Mouse (Mus musculus) testis, adult 2 months (tissue): ENCODE measurements around the gene Hmgcll1. TPM values are rescaled to one million over a fixed set of nuclear protein-coding genes. Genes with fewer than 3 reads are reported as not detected.
A peak's percentile ranks its signal among the peaks of the same experiment; 100 is the strongest.

Source experiments
- H3K27ac ChIP-seq: fragments of 200-500 bp; 2 replicates; pipeline ENCODE4 v1.5.1; 2012; ENCODE audit warnings: low read depth, low read length; ENCODE audit not compliant: control insufficient read depth, insufficient read depth
- H3K27me3 ChIP-seq: fragments of 200-500 bp; 2 replicates; pipeline ENCODE4 v1.6.1; 2012; ENCODE audit warnings: mild to moderate bottlenecking, low read length, moderate library complexity; ENCODE audit not compliant: control insufficient read depth, insufficient read depth
- H3K36me3 ChIP-seq: fragments of 200-500 bp; 2 replicates; pipeline ENCODE4 v1.6.1; 2012; ENCODE audit warnings: mild to moderate bottlenecking, low read length; ENCODE audit not compliant: control insufficient read depth, insufficient read depth
- H3K4me1 ChIP-seq: fragments of 200-500 bp; 2 replicates; pipeline ENCODE4 v1.6.1; 2012; ENCODE audit warnings: low read length; ENCODE audit not compliant: control insufficient read depth, insufficient read depth
- H3K4me3 ChIP-seq: fragments of 200-500 bp; 2 replicates; pipeline ENCODE4 v1.5.1; 2012; ENCODE audit warnings: low read depth, mild to moderate bottlenecking, low read length, moderate library complexity, mixed read lengths; ENCODE audit not compliant: control insufficient read depth
- CTCF ChIP-seq: fragments of 200-500 bp; IDR thresholded peaks from 2 replicates; pipeline ENCODE4 v1.5.1; 2012; ENCODE audit warnings: low read depth, mild to moderate bottlenecking, inconsistent platforms, low read length, moderate library complexity; ENCODE audit not compliant: control insufficient read depth, insufficient read depth, insufficient replicate concordance
- POLR2A ChIP-seq: fragments of 200-500 bp; IDR thresholded peaks from 2 replicates; pipeline ENCODE4 v1.6.1; 2012; ENCODE audit warnings: low read depth, mild to moderate bottlenecking, inconsistent platforms, low read length, moderate library complexity; ENCODE audit not compliant: control insufficient read depth
- polyA plus RNA-seq: library from polyadenylated mRNA; depleted of rRNA; stranded (reverse); fragments of >200 nt; gene quantifications from 2 replicates; pipeline ENCODE4 v1.2.3, GENCODE M21; 2012; rRNA removed

Hmgcll1 gene
- polyA plus RNA-seq: 0.34 and 0.67 TPM in 2 replicates

DNA sequence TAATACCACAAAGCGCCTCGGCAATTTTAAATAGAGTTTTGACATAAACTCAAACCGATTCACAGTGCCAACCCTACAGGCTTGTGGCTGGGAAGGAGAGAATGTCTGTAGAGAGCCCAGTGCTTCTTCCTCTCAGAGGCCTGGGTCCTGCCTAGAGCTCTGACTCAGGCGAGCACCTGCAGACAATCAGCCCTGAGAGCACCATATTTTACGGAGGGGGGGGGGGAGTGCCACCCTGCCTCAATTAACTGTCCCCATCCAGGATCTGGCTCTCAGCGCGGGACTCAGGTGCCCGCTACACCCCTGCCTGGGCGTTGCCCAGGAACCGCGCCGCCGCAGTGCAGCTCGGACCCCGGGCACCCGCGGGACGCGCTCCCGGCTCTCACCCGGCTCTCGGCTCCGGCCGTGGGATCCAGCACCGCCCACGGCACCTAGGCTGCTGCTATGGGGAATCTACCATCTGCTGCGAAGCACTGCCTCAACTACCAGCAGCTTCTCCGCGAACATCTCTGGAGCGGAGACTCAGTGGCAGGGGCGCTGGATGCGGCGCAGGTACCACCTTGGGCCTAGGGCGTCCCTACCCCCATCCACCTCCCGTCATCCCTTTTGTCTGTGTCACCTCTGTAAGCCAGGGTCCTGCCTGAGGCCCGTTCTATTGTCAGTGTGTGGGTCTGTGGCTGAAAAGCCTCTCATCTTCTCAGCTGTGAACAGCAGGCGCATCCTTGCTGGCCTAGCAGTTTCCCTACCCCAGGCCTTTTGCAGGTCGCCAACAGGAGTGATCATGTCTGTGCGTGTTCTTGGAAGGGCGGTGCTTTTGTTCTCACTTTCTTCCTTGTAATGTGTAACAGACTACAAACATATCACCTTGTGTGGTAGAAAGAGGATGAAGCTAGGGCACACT, at the start of gene Hmgcll1:
TSS of gene Hmgcll1 (plus strand) at position 225 of the 901 bp plus-strand sequence.
- H3K27ac ChIP-seq: no peak within 1 kb of the TSS; the same call in 1 of the 2 replicates
- no peak; the same call in 1 of the 2 replicates for TF ChIP-seq POLR2A
- no peak for TF ChIP-seq CTCF
- no peaks in the 10 kb centered on the region for H3K36me3 ChIP-seq
- H3K4me3 ChIP-seq: peak within 1 kb of the TSS; percentile 86
- peaks cover 11% of the 10 kb centered on the region for H3K4me1 ChIP-seq
- no peaks in the 10 kb centered on the region for H3K27me3 ChIP-seq

DNA sequence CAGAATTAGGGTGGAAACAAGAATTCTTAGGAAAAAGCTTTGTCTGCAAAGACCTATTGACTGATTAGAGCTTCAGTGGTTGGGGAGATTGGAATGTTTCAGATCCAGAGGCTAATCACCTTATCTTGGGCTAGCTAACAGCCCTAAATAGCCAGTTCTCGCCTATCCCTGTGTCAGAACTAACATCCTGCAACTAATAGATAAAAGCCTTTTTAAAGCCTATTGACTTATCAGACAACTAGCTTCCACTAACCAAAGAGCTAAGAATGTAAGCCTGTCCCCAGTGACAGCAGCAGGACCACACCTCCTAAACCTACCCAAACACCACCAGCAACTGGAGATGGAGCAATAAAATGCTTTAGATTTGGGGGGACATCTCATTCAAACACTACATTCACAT, 34.6 kb upstream of the Hmgcll1 start:
- H3K4me1 ChIP-seq: no peaks in the 10 kb centered on the region
- no peak overlapping the region for H3K4me3 ChIP-seq
- H3K27ac ChIP-seq: no peak overlapping the region
- TF ChIP-seq CTCF: no peak
- TF ChIP-seq POLR2A: no peak
- H3K27me3 ChIP-seq: no peaks in the 10 kb centered on the region
- H3K36me3 ChIP-seq: no peaks in the 10 kb centered on the region

DNA sequence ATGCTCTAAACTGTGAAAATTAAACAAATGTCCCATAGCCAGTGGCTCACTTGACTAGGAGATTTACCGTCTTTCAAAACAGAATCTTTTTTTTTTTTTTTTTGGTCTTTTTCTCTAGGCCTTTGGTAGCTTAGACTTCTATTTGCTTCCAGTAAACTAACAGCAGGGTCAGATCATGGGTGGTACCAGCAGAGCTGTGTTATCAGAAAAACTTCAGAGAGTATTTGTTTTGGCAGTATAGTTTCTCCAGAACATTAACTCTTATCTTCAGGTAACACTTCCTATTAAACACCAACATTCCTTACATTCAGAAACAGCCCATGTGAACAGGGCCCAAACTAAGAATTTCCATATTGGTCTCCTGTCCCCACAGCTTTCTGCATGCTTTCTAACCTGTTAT, 33.5 kb upstream of the Hmgcll1 start:
- no peak for TF ChIP-seq POLR2A
- no peak for TF ChIP-seq CTCF
- no peaks in the 10 kb centered on the region for H3K27me3 ChIP-seq
- H3K4me3 ChIP-seq: no peak overlapping the region
- no peak overlapping the region for H3K27ac ChIP-seq
- no peaks in the 10 kb centered on the region for H3K36me3 ChIP-seq
- H3K4me1 ChIP-seq: no peaks in the 10 kb centered on the region

DNA sequence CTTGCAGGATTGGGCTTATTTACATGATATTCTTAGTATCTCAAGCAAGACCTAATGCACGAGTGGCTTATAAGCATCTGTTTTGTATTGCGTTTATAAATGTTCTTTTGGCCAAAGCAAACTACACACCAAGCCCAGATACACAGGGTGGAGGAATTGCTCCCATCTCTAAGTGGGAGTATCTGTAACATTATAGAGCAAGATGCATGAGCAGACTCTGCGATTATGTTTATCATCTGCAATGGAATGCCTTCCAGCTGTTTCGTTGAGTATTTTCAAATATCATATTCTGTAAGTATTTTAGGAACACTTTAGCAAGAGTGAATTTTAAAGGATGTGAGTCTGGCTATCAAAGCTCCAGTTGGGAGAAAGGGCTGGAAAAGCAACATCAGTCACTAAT, 25.2 kb upstream of the Hmgcll1 start:
- TF ChIP-seq POLR2A (no peak), CTCF (no peak)
- Histone ChIP-seq H3K4me1 (no peaks in the 10 kb centered on the region), H3K27me3 (no peaks in the 10 kb centered on the region), H3K27ac (no peak overlapping the region), H3K4me3 (no peak overlapping the region), H3K36me3 (no peaks in the 10 kb centered on the region)

DNA sequence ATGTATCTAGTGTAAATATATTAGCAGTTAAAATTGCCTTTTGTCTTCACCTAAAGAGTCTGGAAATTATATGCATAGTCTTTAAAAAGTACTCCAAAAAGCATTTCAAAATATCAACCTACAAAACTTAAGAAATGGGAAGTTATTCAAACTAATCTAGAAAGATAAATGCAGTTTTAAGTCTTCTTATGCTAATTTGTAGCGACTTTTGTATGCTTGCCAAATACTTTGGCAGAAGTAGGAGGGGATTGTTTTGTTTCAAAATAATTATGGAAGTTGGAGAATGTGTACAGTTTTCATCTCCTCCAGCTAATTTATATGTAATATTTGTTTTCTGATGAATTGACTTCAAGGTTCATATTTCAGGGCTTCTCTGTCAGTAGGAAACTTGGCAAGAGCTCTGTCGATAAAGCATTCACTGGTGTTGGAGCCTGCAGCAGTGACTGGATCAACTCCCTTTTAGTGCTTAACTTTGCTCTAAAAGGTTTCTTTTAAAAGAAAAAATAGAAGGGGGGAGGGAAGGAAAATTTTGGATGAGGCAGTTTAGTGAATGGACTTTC, 15.8 kb upstream of the Hmgcll1 start:
- no peak for TF ChIP-seq POLR2A
- TF ChIP-seq CTCF: no peak
- no peaks in the 10 kb centered on the region for H3K4me1 ChIP-seq
- no peaks in the 10 kb centered on the region for H3K27me3 ChIP-seq
- H3K36me3 ChIP-seq: no peaks in the 10 kb centered on the region
- no peak overlapping the region for H3K4me3 ChIP-seq
- no peak overlapping the region for H3K27ac ChIP-seq

DNA sequence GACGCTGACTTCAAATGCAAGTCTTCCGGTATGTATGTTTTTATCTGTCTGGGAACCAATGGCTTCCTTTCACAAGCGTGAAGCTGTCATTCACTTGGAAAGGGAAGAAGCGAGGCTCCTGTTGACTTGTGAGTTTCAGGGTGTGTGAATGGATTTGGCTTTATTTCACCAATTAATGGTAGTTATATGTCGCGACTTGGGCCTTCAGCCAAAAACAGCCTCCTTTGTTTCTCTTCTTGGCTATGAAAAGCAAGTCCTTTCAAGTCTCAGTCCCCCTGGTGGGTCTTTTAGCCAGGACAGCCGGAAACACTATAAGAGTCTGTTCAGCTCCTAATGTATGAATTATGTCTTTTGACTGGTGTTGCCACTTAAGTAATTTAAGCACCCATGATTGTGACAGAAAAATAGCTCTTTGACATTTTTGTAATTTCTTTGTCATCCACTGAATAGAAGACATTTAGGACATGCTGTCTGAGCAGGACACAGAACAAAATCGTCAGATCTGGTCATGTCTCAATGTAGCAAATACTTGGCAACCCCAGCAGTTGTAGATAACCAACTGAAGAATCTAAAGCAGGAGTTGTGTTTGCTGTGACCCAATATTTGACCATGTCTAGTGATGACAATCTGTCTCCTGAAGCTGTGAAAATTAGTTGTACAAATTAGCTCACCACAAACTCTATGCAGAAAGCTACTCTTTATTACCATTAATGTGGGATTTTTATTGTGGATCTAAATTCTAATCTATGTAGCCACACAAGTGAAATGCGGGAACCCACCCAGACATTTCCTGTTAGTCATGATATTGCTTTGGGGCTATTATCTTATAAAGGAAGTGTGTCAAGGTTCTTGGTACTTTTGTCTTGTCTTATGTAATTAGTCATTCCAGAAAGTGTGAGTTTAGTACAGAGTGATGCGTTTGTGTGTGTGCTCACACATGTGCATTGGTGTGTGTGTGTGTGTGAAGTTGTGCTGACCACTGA, 13.5 kb upstream of the Hmgcll1 start:
- Histone ChIP-seq H3K4me3 (no peak overlapping the region), H3K36me3 (no peaks in the 10 kb centered on the region), H3K27ac (no peak overlapping the region), H3K27me3 (no peaks in the 10 kb centered on the region), H3K4me1 (no peaks in the 10 kb centered on the region)
- TF ChIP-seq CTCF (no peak), POLR2A (no peak)
